Mouse (Mus musculus): ENCODE data around the gene Ffar2.
A peak's percentile ranks its signal among the peaks of the same experiment; 100 is the strongest.
"Not testable (repeated sequence)": the region's sequence is repeated elsewhere in the genome, so short reads cannot be mapped to it uniquely, and the experiment has no call there.

Gene Ffar2

DNA sequence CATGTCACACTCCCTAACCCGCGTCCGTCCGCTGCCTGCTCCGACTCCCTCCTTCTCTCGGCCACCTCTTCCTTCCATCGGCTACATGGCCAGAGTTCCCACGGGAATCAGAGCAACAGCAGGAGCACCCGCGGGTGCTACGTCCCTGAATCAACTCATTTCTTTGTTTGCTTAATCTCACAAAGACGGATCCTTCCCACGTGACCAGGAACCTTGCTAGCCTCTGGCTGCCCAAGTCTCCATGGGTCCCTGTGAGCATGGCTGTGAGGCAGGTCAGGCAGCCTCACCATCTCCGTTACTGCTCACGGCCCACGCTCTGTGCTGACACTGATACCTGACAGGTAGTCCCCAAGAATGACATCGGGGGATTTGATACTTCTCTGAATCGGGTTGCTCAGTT is at the start of gene Ffar2:
Gene Ffar2 (minus strand): TSS at position 101 of the 400 bp plus-strand sequence.
- DNase-seq = no peak

- peak; percentile 67 to 77 for DNase-seq
Measured at GRCm38 (mm10) chr7:30873083-30873482, 49.5 kb upstream of the Ffar2 start.

DNA sequence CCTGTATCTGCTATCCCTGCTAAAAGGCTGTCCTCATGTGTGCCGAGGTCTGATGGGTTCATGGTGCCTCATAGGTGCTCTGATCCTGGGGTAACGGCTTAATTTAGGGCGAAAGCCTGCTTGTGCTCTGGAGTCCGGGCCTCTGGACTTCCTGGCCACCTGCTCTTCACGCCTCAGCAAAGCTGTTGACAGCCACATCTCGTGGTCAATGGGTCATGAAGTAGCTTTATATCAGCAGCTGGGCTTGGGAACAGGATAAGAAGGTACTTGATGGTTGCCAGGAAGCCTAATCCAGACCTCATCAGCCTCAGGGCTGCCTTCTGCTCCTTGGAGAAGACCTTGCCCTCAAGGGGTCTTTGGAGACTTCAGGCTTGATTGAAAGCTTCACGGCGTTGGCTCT is 39.8 kb upstream of the Ffar2 start:
- no peak for DNase-seq

DNA sequence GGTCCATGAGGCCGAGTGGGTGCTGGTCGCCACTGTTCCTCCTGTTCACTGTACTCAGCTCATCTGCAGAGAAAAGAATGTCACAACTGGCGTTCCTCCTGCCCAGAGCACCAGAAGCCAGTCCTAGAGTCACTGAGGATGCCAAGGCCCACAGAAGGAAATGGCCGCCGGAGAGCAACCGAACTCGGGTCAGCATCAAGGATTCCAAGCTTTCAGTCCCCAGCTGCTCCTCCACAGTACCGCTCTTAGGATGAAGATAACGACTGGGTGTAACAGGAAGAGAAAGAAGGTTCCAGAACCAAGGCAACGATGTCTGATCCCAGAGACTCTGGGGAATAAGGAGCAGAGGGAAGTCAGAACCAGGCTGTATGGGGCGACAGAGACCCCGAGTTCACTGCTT is 37.9 kb upstream of the Ffar2 start, which contains the start of gene Ffar1:
Gene Ffar1 (minus strand): TSS at position 101 of the 400 bp plus-strand sequence.
- DNase-seq = no peak

DNA sequence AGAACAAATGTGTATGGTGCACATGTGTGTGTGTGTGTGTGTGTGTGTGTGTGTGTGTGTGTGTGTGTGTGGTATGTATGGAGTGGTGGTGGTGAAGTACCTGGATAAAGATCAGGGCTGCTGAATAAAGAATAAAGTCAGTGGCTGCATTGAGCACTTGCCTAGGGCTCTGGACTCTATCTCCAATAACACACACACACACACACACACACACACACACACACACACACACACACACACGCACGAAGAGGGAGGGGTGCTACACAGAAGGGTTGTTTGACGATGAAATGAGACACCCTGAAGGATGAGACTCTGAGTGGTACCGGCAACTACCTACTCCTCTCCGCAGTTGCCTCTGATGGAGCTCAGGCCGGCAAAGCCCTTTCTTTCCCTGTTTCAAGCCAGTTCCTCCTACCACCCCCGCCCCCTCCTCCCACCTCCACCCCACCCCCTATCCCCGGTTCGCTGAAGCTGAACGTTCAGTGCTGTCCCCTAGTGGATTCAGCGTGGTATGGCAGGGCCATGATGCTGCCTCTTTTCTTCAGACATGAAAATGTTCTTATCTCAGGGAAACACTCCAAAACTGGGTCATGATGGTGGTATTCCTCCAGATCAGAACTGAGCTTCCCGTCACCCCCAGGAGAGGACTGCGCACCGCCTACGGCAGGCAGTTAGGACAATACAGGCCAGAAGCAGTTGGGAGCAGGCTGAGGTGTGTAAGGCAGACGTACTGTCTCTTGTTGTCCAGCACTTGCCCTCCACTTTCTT is 36.2 kb upstream of the Ffar2 start:
- DNase-seq = peak; percentile 26 to 28

- DNase-seq = peak; percentile 30 to 43
Measured at GRCm38 (mm10) chr7:30859290-30859634, 35.7 kb upstream of the Ffar2 start.

DNA sequence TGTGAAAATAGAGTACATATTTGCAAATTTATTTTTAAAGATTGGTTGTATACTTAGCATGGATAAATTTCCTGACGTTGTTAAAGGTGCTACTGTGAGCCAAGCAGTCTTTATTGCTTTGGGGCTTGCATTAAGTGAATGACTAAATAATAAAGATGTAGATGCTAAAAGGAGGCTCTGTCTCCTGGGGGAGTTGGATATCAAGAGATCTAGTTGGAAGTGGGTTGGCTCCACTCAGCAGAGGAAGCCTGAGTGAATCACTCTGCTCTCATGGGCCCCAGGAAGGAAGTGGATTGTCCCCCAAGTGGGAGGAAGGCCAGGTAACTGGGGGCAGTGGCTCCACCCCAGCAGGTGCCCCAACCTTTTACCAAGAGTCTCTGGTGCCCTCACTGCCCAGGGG is 34.2 kb upstream of the Ffar2 start:
- no peak for DNase-seq

DNA sequence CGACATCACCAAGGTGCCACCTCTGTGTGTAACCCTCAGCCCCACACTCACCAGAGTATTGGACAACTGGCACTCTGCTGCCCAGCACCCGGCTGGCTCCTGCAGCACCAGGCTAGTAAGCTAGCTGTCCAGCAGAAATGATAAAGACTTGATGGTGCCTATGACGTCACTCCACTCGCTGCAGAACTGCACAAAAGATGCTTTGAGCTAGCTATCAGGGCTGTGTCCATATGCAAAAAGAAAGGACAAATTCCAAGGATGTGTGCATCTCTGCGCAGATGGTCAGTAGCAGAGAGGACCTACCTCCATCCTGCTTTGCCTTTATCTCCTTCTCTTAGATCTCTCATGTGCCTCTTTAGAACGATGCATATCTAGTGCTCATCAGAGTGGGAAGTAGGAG is 32.5 kb upstream of the Ffar2 start, which contains the start of gene Ffar3:
Gene Ffar3 (minus strand): TSS at position 101 of the 400 bp plus-strand sequence.
- no peak for DNase-seq

DNA sequence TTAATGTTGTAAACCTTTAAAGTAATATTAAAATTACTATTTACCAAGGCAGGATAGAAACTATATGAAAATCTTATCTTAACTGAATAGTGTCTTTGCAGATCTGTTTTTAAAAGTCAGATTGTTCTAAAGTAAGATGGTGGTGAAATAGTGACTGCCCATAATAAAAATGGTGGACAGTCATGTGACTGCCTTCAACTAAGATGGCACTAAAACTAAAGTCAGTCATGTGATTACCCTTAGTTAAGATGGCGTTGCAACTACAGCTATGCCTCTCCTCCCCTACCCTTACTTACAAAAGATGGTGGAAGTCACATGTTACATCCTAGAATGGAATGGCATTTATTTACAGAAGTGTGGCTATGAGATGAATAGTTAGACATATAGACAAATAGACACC is 27.8 kb upstream of the Ffar2 start:
- DNase-seq = no peak

- DNase-seq = no peak
Measured at GRCm38 (mm10) chr7:30847934-30848333, 24.4 kb upstream of the Ffar2 start.

GRCm38 (mm10) chr7:30847386-30847785 is 23.8 kb upstream of the Ffar2 start:
- DNase-seq = no peak

- DNase-seq = no peak
Measured at GRCm38 (mm10) chr7:30846505-30847053, 23.0 kb upstream of the Ffar2 start.

DNA sequence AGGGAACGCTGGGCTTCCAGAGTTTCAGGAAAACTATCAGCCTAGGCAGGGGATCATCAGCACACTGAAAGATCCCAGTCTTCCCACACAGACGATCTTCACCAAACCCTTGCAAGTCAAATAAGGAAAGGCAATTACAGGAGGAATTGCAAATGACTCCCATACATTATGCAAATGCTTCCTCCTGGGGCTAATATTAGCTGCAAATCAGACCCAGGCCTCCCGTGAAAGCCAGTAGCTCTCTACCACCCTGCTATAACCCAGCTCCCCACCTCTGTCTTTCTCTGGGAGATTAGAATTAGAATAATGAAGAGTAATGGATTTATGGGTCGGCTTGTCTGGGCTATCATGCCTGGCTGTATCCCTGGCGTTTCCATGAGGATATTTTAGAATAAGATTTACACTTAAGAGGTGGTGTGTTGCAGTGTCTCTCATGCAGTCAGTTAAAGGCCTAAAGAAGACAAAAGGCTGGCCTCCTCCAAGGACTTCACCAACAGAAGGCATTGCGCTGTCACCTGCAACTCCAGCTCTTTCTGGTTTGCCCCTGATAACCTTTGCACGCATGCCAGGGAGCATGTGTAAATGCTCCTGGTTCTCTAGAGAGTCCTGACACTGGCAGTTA is 21.2 kb upstream of the Ffar2 start:
- no peak for DNase-seq

GRCm38 (mm10) chr7:30842092-30842491 is 18.5 kb upstream of the Ffar2 start:
- no peak for DNase-seq

DNA sequence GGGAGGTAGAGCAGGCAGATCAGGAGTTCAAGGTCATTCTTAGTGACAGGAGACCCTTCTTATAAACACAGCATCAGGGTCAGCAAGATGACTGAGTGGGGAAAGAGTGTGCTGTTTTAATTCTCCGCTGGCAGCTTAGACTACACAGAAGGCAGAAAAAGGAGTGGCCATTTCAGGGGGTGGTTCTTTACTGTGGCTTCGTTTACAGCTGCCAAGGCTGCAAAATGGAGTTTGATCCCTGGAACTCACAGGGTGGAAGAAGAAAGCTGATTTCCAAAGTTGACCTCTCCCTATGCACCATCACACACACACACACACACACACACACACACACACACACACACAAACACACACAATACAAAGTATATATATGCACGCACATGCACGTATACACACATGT is 17.8 kb upstream of the Ffar2 start:
- DNase-seq = no peak

DNA sequence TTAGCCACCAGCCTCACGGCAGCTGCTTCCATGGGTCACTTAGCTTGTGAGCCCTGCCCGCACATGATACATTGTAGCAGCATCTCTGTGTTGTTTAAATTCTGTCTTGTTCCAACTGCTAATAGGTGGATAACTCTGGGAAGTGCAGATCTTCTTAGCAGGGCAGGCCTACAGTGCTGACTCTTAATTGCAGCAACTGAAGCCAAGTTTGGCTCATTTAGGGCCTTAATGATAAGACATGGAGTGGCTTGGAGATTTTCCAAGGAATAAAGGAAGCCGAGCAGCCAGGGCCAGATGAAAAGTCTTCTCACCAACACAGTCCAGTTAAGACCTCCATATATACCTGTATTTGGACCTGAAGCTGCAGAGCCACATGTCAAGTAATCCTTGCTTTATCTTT is 16.7 kb upstream of the Ffar2 start:
- DNase-seq = no peak

DNA sequence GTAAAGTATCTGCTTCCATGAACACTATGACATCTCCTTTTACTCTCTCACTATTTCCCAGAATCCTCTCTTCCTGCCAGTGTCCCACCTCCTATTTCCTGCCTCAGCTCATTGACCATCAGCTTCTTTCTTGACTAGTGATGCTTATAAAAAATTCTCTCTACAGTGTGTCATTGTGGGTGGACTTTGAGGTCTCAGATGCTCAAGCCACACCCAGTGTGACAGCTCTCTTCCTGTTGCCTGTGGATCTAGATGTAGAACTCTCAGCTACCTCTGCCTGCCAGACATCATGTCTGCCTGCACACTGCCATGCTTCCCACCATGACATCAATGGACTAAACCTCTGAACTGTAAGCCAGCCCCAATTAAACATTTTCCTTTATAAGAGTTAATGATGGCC is 13.7 kb upstream of the Ffar2 start:
- DNase-seq = no peak

DNA sequence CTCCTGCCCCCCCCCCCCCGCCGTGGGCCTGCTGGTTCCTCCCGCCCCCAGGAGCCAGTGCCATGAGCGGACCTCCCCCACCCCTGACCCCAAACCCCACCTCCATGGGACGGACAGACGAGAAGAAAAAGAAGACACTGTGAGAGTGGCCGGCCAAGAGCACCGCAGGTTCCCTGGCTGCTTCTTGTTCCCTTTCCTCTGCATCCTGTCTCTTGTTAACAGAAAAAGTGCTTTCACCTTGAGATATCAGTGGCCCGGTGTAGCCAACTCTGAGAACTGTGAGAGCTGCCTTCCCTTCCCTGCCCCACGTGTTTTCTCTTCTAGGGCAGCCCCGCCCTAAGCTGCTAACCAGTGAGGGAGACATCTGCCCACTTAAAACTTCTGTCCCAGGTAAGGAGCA is 9.1 kb upstream of the Ffar2 start:
- not testable (repeated sequence) for DNase-seq

GRCm38 (mm10) chr7:30832261-30832660 is 8.7 kb upstream of the Ffar2 start:
- DNase-seq = no peak

GRCm38 (mm10) chr7:30829428-30829827 is 5.9 kb upstream of the Ffar2 start:
- no peak for DNase-seq

- DNase-seq = not testable (repeated sequence)
Measured at GRCm38 (mm10) chr7:30828871-30829270, 5.3 kb upstream of the Ffar2 start.

GRCm38 (mm10) chr7:30826660-30827059 is 3.1 kb upstream of the Ffar2 start:
- DNase-seq = no peak

DNA sequence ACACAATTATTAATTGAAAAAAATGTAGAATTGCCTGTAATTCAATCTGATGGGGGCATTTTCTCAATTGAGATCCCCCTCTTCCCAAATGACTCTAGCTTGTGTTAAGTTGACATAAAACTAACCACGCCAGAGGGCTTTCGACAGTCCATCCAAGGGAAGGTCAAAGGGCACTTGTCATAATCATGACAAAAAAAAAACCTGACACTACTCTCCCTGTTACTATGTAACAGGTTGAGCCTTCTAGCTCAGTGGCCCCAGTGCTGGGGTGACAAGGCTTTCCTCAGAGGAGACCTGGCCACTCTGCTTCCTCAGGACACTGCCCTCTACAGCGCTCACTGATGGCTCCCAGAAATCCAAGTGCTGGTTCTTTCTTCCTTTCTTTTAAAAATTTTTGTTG is 731 bp upstream of the Ffar2 start:
- DNase-seq = no peak

- no peak for DNase-seq
Measured at GRCm38 (mm10) chr7:30821532-30821931, 2.0 kb downstream of the Ffar2 start.
